Mouse (Mus musculus): ENCODE results near the gene Gk. TPM values are rescaled to one million over a fixed set of nuclear protein-coding genes. Genes with fewer than 3 reads are reported as not detected.
A peak's percentile ranks its signal among the peaks of the same experiment; 100 is the strongest.

Gk gene
- total and polyA plus RNA-seq, 3 experiments = 6.6 to 26.7 (median 23.9) TPM

DNA sequence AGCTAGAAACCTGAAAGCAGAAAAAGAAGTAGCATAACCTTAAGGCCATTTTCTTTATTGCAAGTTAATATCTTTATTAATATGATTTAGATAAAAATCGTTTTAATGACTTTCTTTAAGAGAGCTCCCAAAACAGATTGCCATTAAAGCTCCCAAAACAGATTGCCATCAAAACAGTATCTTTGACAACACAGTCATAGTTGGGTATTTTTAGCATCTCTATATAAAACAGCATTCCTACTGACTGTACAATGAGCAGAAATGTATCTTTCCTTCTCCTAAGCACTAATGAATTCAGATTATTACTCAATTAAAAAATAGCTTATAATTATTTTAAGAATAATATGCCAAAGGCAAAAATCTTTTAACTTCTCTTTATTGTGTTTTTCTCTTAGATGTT, 94.5 kb downstream of the Gk start:
- no peak overlapping the region for H3K4me3 ChIP-seq
- H3K79me2 ChIP-seq (replicated peaks; ENCODE audit: control insufficient read depth, insufficient read depth, low read length) = no peaks in the 10 kb centered on the region
- 32% methylated on average over 1 of the region's 1 CpGs for WGBS
- H3K36me3 ChIP-seq (ENCODE audit: control insufficient read depth, insufficient read depth, low read length) = no peaks in the 10 kb centered on the region
- H3K27me3 ChIP-seq (ENCODE audit: control insufficient read depth, insufficient read depth, low read length) = no peaks in the 10 kb centered on the region
- TF ChIP-seq POLR2A (IDR thresholded peaks at IDR 0.05; ENCODE audit: insufficient read depth, low read depth, low read length) (no peak), EP300 (IDR thresholded peaks at IDR 0.05; ENCODE audit: insufficient read depth, low read depth, low read length) (no peak), CTCF (IDR thresholded peaks at IDR 0.05) (no peak)
- no peak overlapping the region for H3K9ac ChIP-seq (ENCODE audit: low read depth, low read length)
- intact Hi-C loops (cut with DNase I) = no loop called here
- H3K27ac ChIP-seq = no peak overlapping the region
- no peaks in the 10 kb centered on the region for H3K4me1 ChIP-seq (ENCODE audit: control insufficient read depth, insufficient read depth, low read length)
- no peak for DNase-seq

DNA sequence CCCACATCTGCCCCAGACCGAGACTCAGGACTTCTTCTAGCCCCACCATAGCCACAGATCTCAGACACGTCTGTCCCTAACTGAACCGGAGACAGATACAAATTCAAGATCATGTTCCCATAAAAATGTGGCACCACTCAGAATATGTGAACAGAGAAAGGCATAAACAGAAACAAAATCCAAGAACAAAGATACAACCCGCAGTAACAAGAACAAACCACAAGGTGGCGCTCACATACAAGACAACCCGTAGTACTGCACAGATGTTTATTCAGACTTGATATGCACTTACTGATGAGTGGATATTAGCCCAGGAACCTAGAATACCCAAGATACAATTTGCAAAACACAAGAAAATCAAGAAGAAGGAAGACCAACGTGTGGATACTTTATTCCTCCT, 99.8 kb downstream of the Gk start:
- no peaks in the 10 kb centered on the region for H3K27me3 ChIP-seq (ENCODE audit: control insufficient read depth, insufficient read depth, low read length)
- H3K79me2 ChIP-seq (replicated peaks; ENCODE audit: control insufficient read depth, insufficient read depth, low read length) = no peaks in the 10 kb centered on the region
- no peaks in the 10 kb centered on the region for H3K4me1 ChIP-seq (ENCODE audit: control insufficient read depth, insufficient read depth, low read length)
- H3K4me3 ChIP-seq = no peak overlapping the region
- H3K27ac ChIP-seq = no peak overlapping the region
- no peak overlapping the region for H3K9ac ChIP-seq (ENCODE audit: low read depth, low read length)
- DNase-seq = peak; percentile 4 to 34
- 14% methylated on average over 7 of the region's 7 CpGs for WGBS
- intact Hi-C loops (cut with DNase I) = loop anchor here (1.0 to 2.0 kb wide), 2 partner anchors 202 to 242 kb away; no protein-coding TSS in a partner anchor
- TF ChIP-seq POLR2A (IDR thresholded peaks at IDR 0.05; ENCODE audit: insufficient read depth, low read depth, low read length) (no peak), EP300 (IDR thresholded peaks at IDR 0.05; ENCODE audit: insufficient read depth, low read depth, low read length) (no peak), CTCF (IDR thresholded peaks at IDR 0.05) (peak; percentile 82)
- no peaks in the 10 kb centered on the region for H3K36me3 ChIP-seq (ENCODE audit: control insufficient read depth, insufficient read depth, low read length)

Other genes with a start within 250 kb of the Gk start
- gene Tab3, start 202.8 kb downstream of the Gk start, total RNA-seq (2021) = 1 to 10 TPM; 8.4 to 8.9 TPM
- gene Tab3, start 202.8 kb downstream of the Gk start, polyA plus RNA-seq (2012; rRNA removed) = 2.4 and 4.6 TPM in 2 replicates
- gene 5430427O19Rik, start 93.5 kb upstream of the Gk start, total RNA-seq (2021) = under 1 TPM; 0.20 to 0.23 TPM
- gene 5430427O19Rik, start 93.5 kb upstream of the Gk start, polyA plus RNA-seq (2012; rRNA removed) = 0.06 and 0.12 TPM in 2 replicates

Data from heart, adult 2 months (tissue).